Mouse (Mus musculus): ENCODE measurements around the gene Rexo1.

Rexo1 gene

DNA sequence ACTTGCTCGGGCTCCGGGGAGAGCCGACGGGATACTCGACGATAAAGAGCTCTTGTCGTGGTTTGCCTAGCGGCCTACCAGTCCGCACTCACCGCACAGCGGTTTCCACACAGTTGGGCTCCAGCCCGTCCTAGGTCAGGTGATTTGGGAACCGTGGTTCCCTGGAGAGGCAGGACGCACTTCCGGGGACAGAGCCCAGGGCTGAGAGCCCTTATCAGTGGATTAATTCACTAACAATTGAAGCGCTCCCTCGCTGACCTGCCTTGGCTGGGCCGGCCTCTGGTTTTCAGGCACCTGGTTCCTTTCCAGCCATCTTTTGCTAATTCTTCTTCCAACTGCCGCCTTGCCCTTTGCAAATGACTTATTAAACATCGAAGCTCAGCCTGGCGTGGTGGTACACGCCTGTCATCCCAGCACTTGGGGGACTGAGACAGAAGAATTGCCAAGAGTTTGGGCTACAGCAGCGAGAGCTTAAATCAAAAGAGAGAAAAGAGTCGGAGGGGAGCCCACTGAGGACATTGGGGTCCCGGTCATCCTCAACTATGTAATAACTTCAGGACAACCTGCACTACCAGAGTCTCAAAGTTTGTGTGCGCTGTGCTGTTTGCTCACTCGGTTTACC, 57.6 kb downstream of the Rexo1 start:
- no peak for DNase-seq

DNA sequence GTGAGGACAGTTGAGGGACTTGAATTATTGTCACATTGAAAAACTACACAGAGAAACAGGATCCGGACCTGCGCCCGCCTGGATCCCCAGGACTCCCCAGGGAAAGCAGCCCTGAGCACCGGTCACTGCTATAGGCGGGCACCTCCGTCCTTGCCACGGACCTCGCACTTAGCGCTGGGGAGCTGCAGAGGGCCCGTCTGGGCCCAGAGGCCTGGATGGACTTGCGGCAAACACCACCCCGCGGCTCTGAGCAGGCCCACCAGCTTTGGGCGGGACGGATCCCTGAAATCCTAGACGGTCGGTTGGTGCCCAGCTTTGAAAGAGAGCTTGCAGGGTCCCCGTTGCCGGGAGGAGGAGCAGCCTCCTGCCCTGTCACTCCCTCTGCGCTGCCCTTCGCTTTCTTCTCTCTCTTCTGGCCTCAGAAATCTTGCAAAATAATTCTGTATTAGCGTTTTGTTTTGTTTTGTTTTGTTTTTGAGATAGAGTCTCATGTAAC, 58.5 kb downstream of the Rexo1 start:
- DNase-seq, result no peak

DNA sequence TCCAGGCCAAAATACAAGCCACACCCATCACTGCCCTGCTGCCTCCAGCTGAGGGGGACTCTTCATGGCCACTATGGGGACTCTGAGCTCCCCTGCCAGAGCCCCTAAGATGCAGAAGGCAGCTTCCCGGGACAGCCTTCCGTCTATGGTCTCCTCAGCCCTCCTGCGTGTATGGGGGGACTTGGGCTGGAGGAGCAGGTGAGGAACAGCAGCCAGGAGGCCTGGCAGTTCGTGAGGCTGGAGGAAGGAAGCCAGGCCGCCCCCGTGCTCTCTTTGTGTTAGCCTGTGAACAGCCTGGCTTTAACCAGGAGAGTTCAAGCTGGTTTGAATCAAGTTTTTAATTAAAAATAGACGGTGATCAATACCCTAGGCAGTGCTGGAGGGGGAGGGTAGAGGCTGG, 59.1 kb downstream of the Rexo1 start:
- no peak for DNase-seq

DNA sequence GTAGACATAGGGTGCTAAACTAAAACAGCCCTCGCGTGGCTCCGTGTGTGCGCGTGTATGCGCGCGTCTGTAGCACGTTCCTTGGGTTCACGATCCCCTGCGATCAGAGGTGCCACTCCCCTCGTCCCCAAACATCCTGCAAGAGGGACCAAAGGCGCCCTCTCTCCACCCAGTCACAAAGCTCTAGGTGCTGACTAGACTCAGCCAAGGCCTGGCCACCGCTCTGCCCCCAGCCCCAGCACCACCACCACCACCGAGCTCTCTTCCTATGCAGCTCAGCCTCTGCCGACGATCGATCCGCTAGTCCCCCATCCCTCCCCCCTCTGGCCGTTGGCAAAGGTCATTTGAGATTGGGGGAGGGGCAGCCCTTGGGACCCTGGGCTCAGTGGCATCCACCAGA, 64.9 kb downstream of the Rexo1 start:
- no peak for DNase-seq

DNA sequence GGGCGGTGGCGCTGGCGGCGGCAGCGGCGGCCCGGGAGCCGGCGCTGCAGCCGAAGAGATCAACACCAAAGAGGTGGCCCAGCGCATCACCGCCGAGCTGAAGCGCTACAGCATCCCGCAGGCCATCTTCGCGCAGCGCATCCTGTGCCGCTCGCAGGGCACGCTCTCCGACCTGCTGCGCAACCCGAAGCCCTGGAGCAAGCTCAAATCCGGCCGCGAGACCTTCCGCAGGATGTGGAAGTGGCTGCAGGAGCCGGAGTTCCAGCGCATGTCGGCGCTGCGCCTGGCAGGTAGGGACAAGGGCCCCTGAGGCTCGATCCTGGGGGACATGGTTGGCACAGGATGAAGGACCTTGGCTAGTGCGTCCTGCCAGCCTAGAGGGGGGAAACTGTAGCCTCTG, 65.5 kb downstream of the Rexo1 start:
- no peak for DNase-seq

DNA sequence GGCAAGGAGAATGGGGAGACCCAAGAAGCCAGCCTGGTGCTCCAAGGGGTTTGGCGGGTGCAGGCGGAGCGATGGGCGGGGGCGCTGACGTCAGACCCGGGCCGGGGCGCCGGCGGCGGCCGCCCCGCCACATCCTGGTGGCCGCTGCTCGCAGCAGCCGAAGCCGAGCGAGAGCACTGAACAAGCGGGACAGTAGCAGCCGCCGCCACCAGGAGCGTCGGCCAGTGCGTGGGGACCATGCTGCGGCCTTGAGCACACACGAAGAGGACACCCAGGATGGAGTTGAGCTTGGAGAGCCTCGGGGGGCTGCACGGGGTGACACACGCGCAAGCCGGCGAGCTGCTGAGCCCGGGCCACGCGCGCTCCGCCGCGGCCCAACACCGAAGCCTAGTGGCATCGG, 66.6 kb downstream of the Rexo1 start, which contains the start of gene Onecut3:
Gene Onecut3, plus strand, starts transcription at position 104 of the 400 bp plus-strand sequence.
- no peak for DNase-seq
